Mouse (Mus musculus) liver, adult 2 months (tissue): Measurements from ENCODE around the gene Adamts17.

ENCODE experiments used
- CTCF ChIP-seq: fragments of 200-500 bp; IDR thresholded peaks from 2 replicates; pipeline ENCODE4 v1.5.1; 2011; ENCODE audit warnings: low read depth, low read length, control low read depth
- POLR2A ChIP-seq: fragments of 200-500 bp; IDR thresholded peaks from 2 replicates; pipeline ENCODE4 v1.6.1; 2011; ENCODE audit warnings: low read length, control low read depth; ENCODE audit not compliant: insufficient read depth; ENCODE audit errors: extremely low read depth

DNA sequence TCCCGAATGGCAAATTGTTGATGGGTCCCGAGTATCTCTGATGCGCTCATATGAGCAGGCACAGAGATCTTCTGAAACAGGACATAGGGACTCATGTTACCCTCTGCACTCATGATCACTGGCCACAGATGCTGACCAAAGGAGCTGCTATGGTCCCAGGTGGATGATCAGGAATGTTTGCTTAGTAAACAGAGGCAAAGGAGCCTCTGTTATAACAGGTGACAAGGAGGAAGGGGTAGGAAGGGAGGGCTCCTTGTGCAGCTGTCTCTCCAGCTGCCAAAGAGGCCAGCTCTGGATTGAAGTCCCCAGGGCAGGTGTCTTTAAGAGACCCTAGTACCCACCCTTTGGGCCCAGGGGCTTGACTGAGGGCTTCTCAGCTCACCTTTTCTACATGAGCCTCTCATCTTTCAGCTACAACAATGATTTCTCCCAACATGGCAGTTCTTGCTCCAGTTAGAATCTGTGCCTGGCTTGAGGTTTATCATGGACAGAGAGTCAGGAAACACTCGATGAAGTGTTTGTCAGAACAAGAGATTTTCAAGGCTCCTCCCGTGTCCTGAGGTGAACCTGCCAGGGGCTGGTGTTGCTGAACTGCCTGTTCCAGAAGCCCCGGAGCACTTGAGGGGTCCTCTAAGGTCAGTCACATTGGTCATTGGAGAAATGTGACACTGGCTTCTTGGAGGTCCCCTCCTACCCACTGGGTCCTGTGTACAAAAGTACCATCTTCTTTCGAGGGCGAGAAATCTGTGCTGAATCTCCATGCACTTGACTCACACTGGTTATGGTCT is 120.9 kb downstream of the Adamts17 start:
- no peak for TF ChIP-seq CTCF
- no peak for TF ChIP-seq POLR2A
